Mouse (Mus musculus): ENCODE data around the gene Agbl4. TPM values are rescaled to one million over a fixed set of nuclear protein-coding genes. Genes with fewer than 3 reads are reported as not detected.

The Agbl4 gene
- total RNA-seq, 2 experiments from 2014 or later: not detected

DNA sequence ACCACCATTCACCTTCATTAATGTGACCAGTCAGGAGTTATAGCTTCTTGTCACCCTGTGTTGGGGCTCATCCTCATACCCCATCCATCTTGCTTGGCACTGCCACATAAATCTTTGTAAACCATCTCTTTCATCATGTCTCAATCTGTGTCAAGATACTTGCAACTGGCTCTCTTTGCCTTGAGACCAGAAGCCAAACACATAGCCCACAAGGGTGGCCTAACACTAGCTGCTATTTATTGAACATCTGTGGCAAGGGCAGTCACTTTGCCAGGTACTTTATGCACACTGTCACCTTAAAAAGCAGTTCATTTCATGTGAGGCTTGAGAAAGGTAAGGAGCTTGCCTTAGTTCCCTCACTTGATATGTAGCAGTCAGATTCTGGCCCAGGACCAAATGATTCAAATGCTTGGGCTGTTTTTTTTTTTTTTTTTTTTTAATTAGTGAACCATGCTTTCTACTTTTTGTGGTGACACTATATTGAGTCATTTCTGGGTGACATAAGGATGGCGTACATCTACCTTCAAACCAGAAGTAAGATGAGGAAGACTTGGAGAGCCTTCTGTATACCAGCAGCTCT lies 1027.0 kb downstream of the Agbl4 start:
- DNase-seq: no peak
- intact Hi-C loops (cut with DNase I; ENCODE audit: low total_unique reads): no loop called here

- DNase-seq: no peak
- intact Hi-C loops (cut with DNase I; ENCODE audit: low total_unique reads): no loop called here
Measured at GRCm38 (mm10) chr4:111425170-111425569, 1027.7 kb downstream of the Agbl4 start.

- no peak for DNase-seq
- intact Hi-C loops (cut with DNase I; ENCODE audit: low total_unique reads): no loop called here
Measured at GRCm38 (mm10) chr4:111431186-111431585, 1033.7 kb downstream of the Agbl4 start.

- DNase-seq: no peak
- intact Hi-C loops (cut with DNase I; ENCODE audit: low total_unique reads): no loop called here
Measured at GRCm38 (mm10) chr4:111432013-111432412, 1034.6 kb downstream of the Agbl4 start.

GRCm38 (mm10) chr4:111432417-111432816 lies 1035.0 kb downstream of the Agbl4 start:
- intact Hi-C loops (cut with DNase I; ENCODE audit: low total_unique reads): no loop called here
- DNase-seq: no peak

DNA sequence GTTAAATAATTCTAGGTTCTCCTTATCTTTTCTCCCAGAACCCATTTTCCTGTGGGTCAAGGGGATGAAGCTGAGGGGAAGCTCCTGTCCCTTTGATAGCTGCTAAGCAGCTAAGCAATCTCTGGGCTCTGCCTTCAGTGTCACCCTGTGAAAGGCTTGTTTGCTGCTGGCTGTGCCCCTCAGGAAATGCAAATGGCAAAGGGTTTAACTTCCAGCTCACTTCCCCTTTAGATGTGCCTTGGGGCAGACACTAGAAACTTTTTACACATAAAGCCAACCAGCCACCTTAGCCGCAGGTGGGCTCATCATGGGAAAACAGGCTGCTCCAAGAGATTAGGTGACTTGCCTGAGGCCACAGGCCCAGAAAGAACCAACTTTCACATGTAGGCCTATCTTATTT lies 1044.2 kb downstream of the Agbl4 start:
- no peak for DNase-seq
- intact Hi-C loops (cut with DNase I; ENCODE audit: low total_unique reads): no loop called here

DNA sequence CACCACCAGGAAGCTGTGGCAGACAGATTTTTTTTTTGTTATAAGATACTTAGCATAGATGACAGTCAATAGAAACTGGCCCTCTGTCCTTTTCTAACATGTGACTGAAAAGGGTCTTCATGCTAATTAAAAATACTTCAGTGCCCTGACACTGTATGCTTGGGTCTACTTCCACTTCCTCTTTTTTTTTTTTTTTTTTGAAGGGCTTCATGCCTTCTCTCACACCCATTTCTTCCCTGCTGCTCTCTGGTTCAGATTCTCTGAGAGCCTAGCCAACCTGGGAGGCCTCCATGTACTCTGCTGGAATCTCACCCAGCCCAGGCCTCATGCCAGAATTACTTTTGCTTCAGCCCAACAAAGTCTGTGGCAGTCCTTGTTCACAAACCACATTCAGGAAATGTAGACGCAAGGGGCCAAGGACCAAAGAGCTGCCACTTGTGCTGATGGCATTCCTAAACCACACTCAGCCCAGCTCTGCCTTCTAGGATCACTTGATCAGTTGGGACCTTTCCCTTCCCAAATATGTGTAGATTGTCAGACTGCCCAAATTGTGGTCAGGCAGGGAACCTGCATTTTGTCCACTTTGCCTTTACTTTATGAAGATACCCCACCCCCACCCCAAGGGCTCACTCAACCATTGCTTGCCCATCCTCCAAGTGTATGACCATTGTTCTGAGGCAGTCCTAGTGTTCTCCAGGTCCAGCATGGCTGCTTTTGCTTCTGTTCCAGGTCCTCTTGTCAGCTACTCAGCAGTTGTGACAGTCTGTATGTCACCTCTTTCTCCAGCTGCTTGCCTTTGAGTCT lies 1045.2 kb downstream of the Agbl4 start:
- intact Hi-C loops (cut with DNase I; ENCODE audit: low total_unique reads): no loop called here
- DNase-seq: peak; percentile 48

- DNase-seq: no peak
- intact Hi-C loops (cut with DNase I; ENCODE audit: low total_unique reads): no loop called here
Measured at GRCm38 (mm10) chr4:111443906-111444615, 1046.6 kb downstream of the Agbl4 start.

GRCm38 (mm10) chr4:111444616-111445160 lies 1047.2 kb downstream of the Agbl4 start:
- no peak for DNase-seq
- intact Hi-C loops (cut with DNase I; ENCODE audit: low total_unique reads): no loop called here

DNA sequence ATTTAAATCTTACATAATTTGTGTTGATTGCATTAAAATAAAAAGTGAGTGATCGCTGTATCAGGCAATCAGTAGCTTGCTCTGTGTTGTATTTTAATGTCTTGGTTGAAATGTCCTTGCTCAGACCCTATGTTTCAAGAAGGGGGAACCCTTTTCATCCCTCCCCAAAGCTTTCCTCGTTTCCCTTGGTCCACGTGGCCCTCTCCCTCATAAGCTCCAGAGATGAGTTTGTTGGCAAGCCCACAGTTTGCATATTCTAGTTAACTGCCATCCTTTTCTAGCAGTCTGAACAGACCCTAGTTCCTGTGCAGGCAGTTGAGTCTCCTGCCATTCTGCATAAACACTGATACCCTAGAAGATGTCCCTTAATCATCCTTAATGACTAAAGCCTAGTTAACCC lies 1050.5 kb downstream of the Agbl4 start:
- intact Hi-C loops (cut with DNase I; ENCODE audit: low total_unique reads): no loop called here
- DNase-seq: no peak

- intact Hi-C loops (cut with DNase I; ENCODE audit: low total_unique reads): no loop called here
- no peak for DNase-seq
Measured at GRCm38 (mm10) chr4:111448586-111448985, 1051.1 kb downstream of the Agbl4 start.

DNA sequence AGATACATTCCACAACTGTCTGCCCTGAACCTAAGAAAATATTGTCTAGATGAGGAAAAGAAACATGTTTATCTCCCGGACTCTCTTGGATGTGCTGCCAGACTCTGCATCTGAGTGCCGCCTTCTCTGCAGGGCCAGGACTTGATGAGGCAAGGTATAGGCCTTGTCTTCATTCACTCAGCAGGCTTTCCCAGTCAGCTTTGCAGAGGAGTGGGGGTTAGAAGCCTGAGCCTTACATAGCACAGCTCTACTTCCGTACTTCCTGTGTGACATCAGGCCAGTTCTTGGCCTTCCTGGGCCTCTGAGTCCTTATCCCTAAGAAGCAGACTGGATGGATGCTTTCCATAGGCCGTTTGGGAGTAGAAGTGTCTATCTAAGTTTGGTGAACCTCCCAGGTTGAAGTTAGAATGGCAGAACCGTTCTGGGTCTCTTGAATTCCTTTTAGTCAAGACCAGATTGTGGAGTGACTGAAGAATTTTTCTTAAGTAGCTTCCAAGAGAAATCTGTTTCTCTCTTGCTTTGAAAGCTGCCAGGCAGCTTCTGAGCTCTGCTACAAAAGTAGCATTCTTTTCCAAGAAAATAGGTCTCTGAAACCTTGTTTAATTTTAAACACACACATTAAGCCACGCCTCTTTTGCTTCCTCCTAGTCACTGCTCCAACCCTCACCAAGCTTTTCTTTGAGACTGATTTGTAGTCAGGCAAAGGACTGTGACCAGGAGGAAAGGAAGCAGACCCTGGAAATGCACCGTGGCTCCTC lies 1052.2 kb downstream of the Agbl4 start:
- no peak for DNase-seq
- intact Hi-C loops (cut with DNase I; ENCODE audit: low total_unique reads): no loop called here

- intact Hi-C loops (cut with DNase I; ENCODE audit: low total_unique reads): no loop called here
- DNase-seq: no peak
Measured at GRCm38 (mm10) chr4:111451283-111451918, 1053.9 kb downstream of the Agbl4 start.

GRCm38 (mm10) chr4:111452192-111452591 lies 1054.7 kb downstream of the Agbl4 start:
- DNase-seq: no peak
- intact Hi-C loops (cut with DNase I; ENCODE audit: low total_unique reads): no loop called here

DNA sequence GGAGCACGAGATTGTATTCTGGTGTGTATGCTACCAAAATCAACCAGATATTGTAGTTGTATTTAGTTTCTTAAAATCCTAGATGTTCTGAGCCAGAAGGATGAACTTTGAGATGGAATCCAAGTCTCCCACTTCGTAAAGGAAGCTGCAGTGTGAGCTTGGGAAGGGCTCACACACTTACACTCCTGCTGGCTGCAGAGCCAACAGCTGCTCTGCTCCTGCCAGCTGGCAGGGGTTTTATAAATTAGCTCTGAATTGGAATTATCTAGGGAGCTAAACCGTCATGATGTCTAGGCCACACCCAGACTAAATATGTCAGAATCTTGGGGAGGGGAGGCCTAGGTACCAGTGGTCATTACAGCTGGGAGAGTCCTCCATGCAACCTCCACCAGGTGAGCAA lies 1055.8 kb downstream of the Agbl4 start:
- intact Hi-C loops (cut with DNase I; ENCODE audit: low total_unique reads): no loop called here
- DNase-seq: peak; percentile 13

DNA sequence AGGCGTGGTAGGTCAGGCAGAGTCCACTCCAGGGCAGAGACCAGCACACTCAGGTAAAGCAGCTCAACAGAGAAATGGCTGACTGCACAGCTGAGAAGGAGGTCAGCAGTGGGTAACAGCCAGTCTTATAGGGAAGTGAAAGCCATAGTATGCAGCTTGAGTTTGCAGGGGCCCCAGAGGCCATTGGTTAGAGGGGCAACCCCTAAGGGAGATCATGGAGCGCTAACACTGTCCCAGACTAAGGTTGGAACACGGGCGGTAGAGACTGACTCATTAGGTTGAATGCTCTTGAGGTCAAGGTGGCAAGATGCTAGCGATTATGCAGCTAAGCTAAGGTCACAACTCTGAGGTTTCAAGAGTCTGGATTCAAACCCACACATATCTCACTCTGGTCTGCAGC lies 1058.2 kb downstream of the Agbl4 start:
- DNase-seq: no peak
- intact Hi-C loops (cut with DNase I; ENCODE audit: low total_unique reads): no loop called here

DNA sequence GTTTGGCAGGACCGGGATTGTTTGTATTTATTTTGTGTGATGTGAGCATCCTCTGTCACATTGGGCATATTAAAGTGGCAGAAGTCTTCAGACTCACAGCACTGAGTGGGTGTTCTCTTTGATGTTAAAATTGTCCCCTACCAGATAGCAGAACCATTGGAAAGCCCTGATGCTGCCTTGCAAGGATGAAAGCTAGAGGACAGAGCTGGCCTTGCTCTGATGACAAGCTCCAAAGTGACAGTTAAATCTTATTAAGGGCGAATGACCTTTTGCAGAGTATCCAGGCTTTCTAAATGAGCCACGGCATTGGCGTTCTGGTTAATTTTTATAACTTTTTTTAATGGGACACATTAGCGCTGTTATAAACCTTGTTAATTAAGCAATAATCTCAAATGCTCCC lies 1060.1 kb downstream of the Agbl4 start:
- no peak for DNase-seq
- intact Hi-C loops (cut with DNase I; ENCODE audit: low total_unique reads): no loop called here

DNA sequence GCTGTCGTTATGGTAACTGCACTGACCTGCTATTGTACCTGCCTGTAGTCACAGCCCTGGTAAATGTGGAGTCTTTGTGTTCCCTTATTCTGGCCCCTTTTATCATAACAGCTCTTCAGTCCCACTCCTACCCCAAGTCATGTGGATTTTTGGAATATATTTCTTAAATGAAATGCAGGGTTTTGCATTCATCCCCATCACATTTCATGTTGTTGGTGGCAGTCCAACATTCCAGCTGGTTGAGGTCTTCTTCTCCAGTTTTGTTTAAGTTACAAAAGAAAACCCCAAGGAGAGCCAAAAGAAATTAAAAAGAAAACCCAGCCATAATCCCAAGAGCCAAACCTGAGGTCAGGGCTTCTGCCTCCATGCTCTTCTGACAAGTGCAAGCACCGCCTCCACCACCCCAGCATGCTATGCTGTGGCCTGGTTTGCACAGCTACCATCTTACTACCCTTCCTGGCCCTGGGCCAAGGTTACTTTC lies 1069.9 kb downstream of the Agbl4 start:
- intact Hi-C loops (cut with DNase I; ENCODE audit: low total_unique reads): no loop called here
- DNase-seq: no peak

DNA sequence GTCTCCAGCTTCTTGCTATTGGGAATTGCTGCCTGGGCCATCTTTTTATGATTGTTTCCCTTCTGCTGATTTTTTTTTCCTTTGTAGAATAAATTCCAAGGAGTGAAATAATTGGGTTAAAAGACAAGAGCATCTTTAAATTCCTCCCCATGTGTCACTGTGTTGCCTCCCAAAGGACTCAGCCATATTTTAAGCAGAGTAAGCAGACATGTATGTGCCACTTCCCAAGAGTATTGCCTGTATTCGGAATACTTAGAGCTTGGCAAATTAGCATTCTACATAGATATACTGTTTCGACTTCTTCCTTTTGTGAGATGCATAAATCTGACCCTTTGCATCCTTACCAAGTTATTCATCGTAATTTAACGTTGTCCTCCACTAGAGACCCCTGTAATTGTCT lies 1070.3 kb downstream of the Agbl4 start:
- intact Hi-C loops (cut with DNase I; ENCODE audit: low total_unique reads): no loop called here
- DNase-seq: no peak

Data from gastrocnemius, postnatal 14 days (tissue).